Mouse (Mus musculus): ENCODE measurements around the gene Zbtb43.
A peak's percentile ranks its signal among the peaks of the same experiment; 100 is the strongest.

GRCm38 (mm10) chr2:33432877-33433276 is 35.5 kb downstream of the Zbtb43 start:
- 0 out of 2 replicates have a peak, but pooled peaks have one; percentile 13 for TF ChIP-seq CTCF (IDR thresholded peaks at IDR 0.05; ENCODE audit: extremely low read depth, insufficient read depth, insufficient read length, insufficient replicate concordance)
- no peak for TF ChIP-seq POLR2A (IDR thresholded peaks at IDR 0.05; ENCODE audit: low read depth, low read length)
